Mouse (Mus musculus): ENCODE data around the gene Defb29. TPM values are rescaled to one million over a fixed set of nuclear protein-coding genes. Genes with fewer than 3 reads are reported as not detected.

The Defb29 gene
- polyA plus RNA-seq, 1 experiment from 2014 or later = not detected

DNA sequence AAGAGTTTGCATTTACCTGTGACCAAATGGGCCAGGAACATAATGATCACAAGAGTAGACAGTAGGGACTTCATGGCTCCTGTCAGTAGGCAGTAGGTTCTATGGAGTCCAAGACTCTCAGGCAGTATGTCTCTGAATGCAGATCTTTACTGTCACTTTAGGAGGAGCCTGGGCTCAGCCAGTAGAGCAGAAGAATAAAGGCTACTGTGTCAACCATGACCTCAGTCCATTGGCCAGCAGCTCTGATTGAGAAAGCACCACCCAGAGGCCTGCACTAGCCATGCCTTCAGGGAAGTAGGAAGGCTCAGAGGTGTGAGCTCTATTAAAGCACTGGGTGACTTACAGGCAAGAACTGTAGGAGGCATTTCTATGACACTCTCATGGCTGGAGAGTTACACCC, 49.9 kb downstream of the Defb29 start, which contains the start of gene Defb22:
Gene Defb22 (minus strand): TSS at position 101 of the 400 bp plus-strand sequence.
- Histone ChIP-seq H3K9me3 (ENCODE audit: control insufficient read depth, low read length) (no peaks in the 10 kb centered on the region), H3K27ac (ENCODE audit: low read depth, low read length) (no peak within 1 kb of the TSS), H3K36me3 (ENCODE audit: control insufficient read depth, insufficient read depth, low read length) (no peaks in the 10 kb centered on the region), H3K9ac (ENCODE audit: low read depth, low read length) (no peak within 1 kb of the TSS), H3K27me3 (ENCODE audit: control insufficient read depth, insufficient read depth, low read length) (no peaks in the 10 kb centered on the region), H3K4me3 (ENCODE audit: low read depth, low read length) (no peak within 1 kb of the TSS), H3K4me2 (replicated peaks; ENCODE audit: low read depth, low read length) (no peak within 1 kb of the TSS), H3K4me1 (replicated peaks; ENCODE audit: control insufficient read depth, insufficient read depth, low read length) (no peaks in the 10 kb centered on the region)
- ATAC-seq (ENCODE audit: low FRiP score) (no peak), DNase-seq (ENCODE audit: low spot score) (no peak)

Other genes starting within 250 kb of the Defb29 start
- 23.7 and 24.2 TPM in 2 replicates for gene Tbc1d20, start 246.3 kb downstream of the Defb29 start, polyA plus RNA-seq (2014; fragmentation: Nextera tagmentation; extraction: Ambion mirVana)
- 64.7 and 70.6 TPM in 2 replicates for gene Rbck1, start 207.4 kb downstream of the Defb29 start, polyA plus RNA-seq (2014; fragmentation: Nextera tagmentation; extraction: Ambion mirVana)
- 0.86 and 1.7 TPM in 2 replicates for gene Trib3, start 196.1 kb downstream of the Defb29 start, polyA plus RNA-seq (2014; fragmentation: Nextera tagmentation; extraction: Ambion mirVana)
- gene Nrsn2, start 163.5 kb downstream of the Defb29 start, polyA plus RNA-seq (2014; fragmentation: Nextera tagmentation; extraction: Ambion mirVana) = 8.2 and 8.5 TPM in 2 replicates
- 18.6 and 20.7 TPM in 2 replicates for gene Sox12, start 142.0 kb downstream of the Defb29 start, polyA plus RNA-seq (2014; fragmentation: Nextera tagmentation; extraction: Ambion mirVana)
- 42.9 and 45.9 TPM in 2 replicates for gene Zcchc3, start 125.1 kb downstream of the Defb29 start, polyA plus RNA-seq (2014; fragmentation: Nextera tagmentation; extraction: Ambion mirVana)
- gene 6820408C15Rik, start 124.5 kb downstream of the Defb29 start, polyA plus RNA-seq (2014; fragmentation: Nextera tagmentation; extraction: Ambion mirVana) = 2.9 and 3.8 TPM in 2 replicates
- not detected in 2 replicates for gene Defb23, start 75.5 kb downstream of the Defb29 start, polyA plus RNA-seq (2014; fragmentation: Nextera tagmentation; extraction: Ambion mirVana)
- gene Defb20, start 63.0 kb downstream of the Defb29 start, polyA plus RNA-seq (2014; fragmentation: Nextera tagmentation; extraction: Ambion mirVana) = not detected in 2 replicates
- gene Defb22, start 50.0 kb downstream of the Defb29 start, polyA plus RNA-seq (2014; fragmentation: Nextera tagmentation; extraction: Ambion mirVana) = not detected in 2 replicates
- not detected in 2 replicates for gene Defb26, start 28.4 kb downstream of the Defb29 start, polyA plus RNA-seq (2014; fragmentation: Nextera tagmentation; extraction: Ambion mirVana)
- not detected in 2 replicates for gene Defb28, start 21.8 kb downstream of the Defb29 start, polyA plus RNA-seq (2014; fragmentation: Nextera tagmentation; extraction: Ambion mirVana)
- not detected in 2 replicates for gene Gm17416, start 29.2 kb upstream of the Defb29 start, polyA plus RNA-seq (2014; fragmentation: Nextera tagmentation; extraction: Ambion mirVana)
- not detected in 2 replicates for gene Defb21, start 32.6 kb upstream of the Defb29 start, polyA plus RNA-seq (2014; fragmentation: Nextera tagmentation; extraction: Ambion mirVana)
- gene Defb19, start 40.2 kb upstream of the Defb29 start, polyA plus RNA-seq (2014; fragmentation: Nextera tagmentation; extraction: Ambion mirVana) = not detected in 2 replicates
- gene Defb45, start 59.3 kb upstream of the Defb29 start, polyA plus RNA-seq (2014; fragmentation: Nextera tagmentation; extraction: Ambion mirVana) = not detected in 2 replicates
- gene Defb36, start 64.2 kb upstream of the Defb29 start, polyA plus RNA-seq (2014; fragmentation: Nextera tagmentation; extraction: Ambion mirVana) = not detected in 2 replicates
- not detected in 2 replicates for gene Defb25, start 83.0 kb upstream of the Defb29 start, polyA plus RNA-seq (2014; fragmentation: Nextera tagmentation; extraction: Ambion mirVana)
- gene Rem1, start 86.9 kb upstream of the Defb29 start, polyA plus RNA-seq (2014; fragmentation: Nextera tagmentation; extraction: Ambion mirVana) = 0.29 and 0.62 TPM in 2 replicates
- 124 and 138 TPM in 2 replicates for gene H13, start 129.4 kb upstream of the Defb29 start, polyA plus RNA-seq (2014; fragmentation: Nextera tagmentation; extraction: Ambion mirVana)
- 43.9 and 48.5 TPM in 2 replicates for gene Mcts2, start 146.9 kb upstream of the Defb29 start, polyA plus RNA-seq (2014; fragmentation: Nextera tagmentation; extraction: Ambion mirVana)
- gene Id1, start 196.2 kb upstream of the Defb29 start, polyA plus RNA-seq (2014; fragmentation: Nextera tagmentation; extraction: Ambion mirVana) = 166 and 168 TPM in 2 replicates
- gene Cox4i2, start 214.1 kb upstream of the Defb29 start, polyA plus RNA-seq (2014; fragmentation: Nextera tagmentation; extraction: Ambion mirVana) = 4.1 and 4.4 TPM in 2 replicates